Mouse (Mus musculus): ENCODE data around the gene Cct4. TPM values are rescaled to one million over a fixed set of nuclear protein-coding genes. Genes with fewer than 3 reads are reported as not detected.

Gene Cct4
- polyA plus RNA-seq, 1 experiment from 2014 or later, result 361 TPM

GRCm38 (mm10) chr11:22987357-22987756 is 3.0 kb upstream of the Cct4 start:
- WGBS, result 60% methylated on average over 2 of the region's 2 CpGs
- no peaks in the 10 kb centered on the region for H3K36me3 ChIP-seq (replicated peaks)
- no peak overlapping the region for H3K9ac ChIP-seq
- no peak overlapping the region for H3K4me3 ChIP-seq (replicated peaks)
- no peak for ATAC-seq (ENCODE audit: low FRiP score)
- no peaks in the 10 kb centered on the region for H3K9me3 ChIP-seq
- peaks cover 11% of the 10 kb centered on the region for H3K4me1 ChIP-seq
- H3K27me3 ChIP-seq, result no peaks in the 10 kb centered on the region
- H3K4me2 ChIP-seq, result no peak overlapping the region
- H3K27ac ChIP-seq, result no peak overlapping the region

DNA sequence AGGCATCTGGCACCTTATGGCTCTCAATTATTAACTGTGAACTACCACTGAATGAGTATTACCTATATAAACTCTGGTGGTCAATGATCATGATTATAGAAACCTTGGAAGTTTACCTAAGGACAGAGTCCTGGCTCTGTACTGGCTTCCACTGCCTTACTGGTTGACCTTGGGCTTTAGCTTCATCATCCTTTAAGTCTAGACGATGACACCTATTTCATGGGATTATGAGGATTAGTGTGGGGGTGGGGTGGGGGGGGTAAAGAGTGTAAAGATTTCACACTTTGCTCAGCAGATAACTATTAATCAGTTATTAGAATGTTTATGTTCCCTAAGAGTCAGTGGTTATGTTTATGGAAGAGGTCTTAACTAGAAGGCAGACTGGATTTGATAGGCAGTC is 533 bp upstream of the Cct4 start:
- H3K4me3 ChIP-seq (replicated peaks), result peak overlapping the region; percentile 94
- peaks cover 13% of the 10 kb centered on the region for H3K36me3 ChIP-seq (replicated peaks)
- ATAC-seq (ENCODE audit: low FRiP score), result peak; percentile 2; the same call in 1 of the 2 replicates
- H3K27me3 ChIP-seq, result no peaks in the 10 kb centered on the region
- H3K9ac ChIP-seq, result peak overlapping the region; percentile 91
- H3K27ac ChIP-seq, result peak overlapping the region; percentile 94
- H3K4me2 ChIP-seq, result peak overlapping the region; percentile 94
- H3K9me3 ChIP-seq, result no peaks in the 10 kb centered on the region
- H3K4me1 ChIP-seq, result peaks cover 11% of the 10 kb centered on the region
- 57% methylated on average over 1 of the region's 1 CpGs for WGBS

- no peak for ATAC-seq (ENCODE audit: low FRiP score)
- Histone ChIP-seq H3K4me1 (peaks cover 11% of the 10 kb centered on the region), H3K9me3 (no peaks in the 10 kb centered on the region), H3K9ac (peak overlapping the region; percentile 91), H3K27me3 (no peaks in the 10 kb centered on the region), H3K36me3 (replicated peaks) (peaks cover 26% of the 10 kb centered on the region), H3K4me3 (replicated peaks) (peak overlapping the region; percentile 94), H3K27ac (0 out of 2 replicates have a peak overlapping the region, but pooled peaks have one; percentile 94), H3K4me2 (peak overlapping the region; percentile 94)
- WGBS, result 14% methylated on average over 14 of the region's 14 CpGs
Measured at GRCm38 (mm10) chr11:22991218-22991835, 1.0 kb downstream of the Cct4 start.

- Histone ChIP-seq H3K27ac (no peak overlapping the region), H3K9me3 (no peaks in the 10 kb centered on the region), H3K4me2 (no peak overlapping the region), H3K36me3 (replicated peaks) (peaks cover 49% of the 10 kb centered on the region), H3K9ac (no peak overlapping the region), H3K4me3 (replicated peaks) (no peak overlapping the region), H3K27me3 (no peaks in the 10 kb centered on the region), H3K4me1 (peaks cover 11% of the 10 kb centered on the region)
- WGBS, result 91% methylated on average over 2 of the region's 2 CpGs
- ATAC-seq (ENCODE audit: low FRiP score), result no peak
Measured at GRCm38 (mm10) chr11:22994271-22994670, 4.0 kb downstream of the Cct4 start.

GRCm38 (mm10) chr11:22995461-22995860 is 5.1 kb downstream of the Cct4 start:
- Histone ChIP-seq H3K27me3 (no peaks in the 10 kb centered on the region), H3K9ac (no peak overlapping the region), H3K4me2 (no peak overlapping the region), H3K4me3 (replicated peaks) (no peak overlapping the region), H3K9me3 (no peaks in the 10 kb centered on the region), H3K27ac (no peak overlapping the region), H3K36me3 (replicated peaks) (peaks cover 61% of the 10 kb centered on the region), H3K4me1 (peaks cover 11% of the 10 kb centered on the region)
- no peak for ATAC-seq (ENCODE audit: low FRiP score)
- WGBS, result 95% methylated on average over 4 of the region's 4 CpGs

DNA sequence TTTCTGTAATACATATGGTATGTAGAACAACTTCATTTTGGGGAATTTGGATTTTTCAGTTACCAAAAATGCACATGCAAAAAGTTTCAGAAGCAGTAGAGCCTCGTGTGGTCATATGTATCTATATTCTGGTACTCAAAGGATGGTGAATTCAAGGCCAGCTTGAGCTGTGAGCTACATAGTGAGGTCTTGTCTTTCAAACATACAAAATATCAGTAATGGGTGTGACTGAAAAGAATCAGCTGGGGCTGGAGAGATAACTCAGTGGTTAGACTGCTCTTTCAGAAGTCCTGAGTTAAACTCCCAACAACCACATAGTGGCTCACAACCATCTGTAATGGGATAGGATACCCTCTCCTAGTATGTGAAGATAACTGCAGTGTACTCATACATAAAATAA is 8.0 kb downstream of the Cct4 start:
- Histone ChIP-seq H3K4me3 (replicated peaks) (no peak overlapping the region), H3K27me3 (no peaks in the 10 kb centered on the region), H3K36me3 (replicated peaks) (peaks cover 82% of the 10 kb centered on the region), H3K9me3 (no peaks in the 10 kb centered on the region), H3K27ac (no peak overlapping the region), H3K4me1 (no peaks in the 10 kb centered on the region), H3K9ac (no peak overlapping the region), H3K4me2 (no peak overlapping the region)
- no peak for ATAC-seq (ENCODE audit: low FRiP score)
- WGBS, result 87% methylated on average over 1 of the region's 1 CpGs

DNA sequence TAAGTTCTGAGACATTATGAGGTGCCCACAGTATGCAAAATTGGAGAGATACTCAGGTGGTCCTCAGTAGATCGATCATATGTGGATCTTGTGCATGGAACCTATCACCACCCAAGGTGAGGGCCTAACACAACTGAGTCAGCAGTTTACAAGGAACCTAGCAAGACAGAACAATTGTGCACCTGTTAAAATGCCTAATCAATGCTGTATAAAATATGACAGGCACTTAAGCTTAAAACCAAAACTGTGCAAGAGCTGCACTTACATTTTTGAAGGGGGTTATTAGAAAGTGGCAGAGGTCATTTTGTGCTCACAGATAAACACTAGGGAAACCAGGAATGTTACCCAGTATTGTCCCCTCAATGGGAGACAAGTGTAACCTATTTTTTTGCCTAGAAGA is 15.0 kb downstream of the Cct4 start:
- peaks cover 4% of the 10 kb centered on the region for H3K4me1 ChIP-seq
- no peaks in the 10 kb centered on the region for H3K27me3 ChIP-seq
- H3K27ac ChIP-seq, result no peak overlapping the region
- H3K36me3 ChIP-seq (replicated peaks), result peaks cover 42% of the 10 kb centered on the region
- WGBS, result 88% methylated on average over 1 of the region's 1 CpGs
- no peak overlapping the region for H3K4me2 ChIP-seq
- H3K9ac ChIP-seq, result no peak overlapping the region
- ATAC-seq (ENCODE audit: low FRiP score), result no peak
- H3K9me3 ChIP-seq, result no peaks in the 10 kb centered on the region
- H3K4me3 ChIP-seq (replicated peaks), result no peak overlapping the region

GRCm38 (mm10) chr11:23007166-23007480 is 16.8 kb downstream of the Cct4 start:
- no peak for ATAC-seq (ENCODE audit: low FRiP score)
- 5% methylated on average over 6 of the region's 6 CpGs for WGBS
- peak overlapping the region; percentile 58 for H3K4me3 ChIP-seq (replicated peaks)
- H3K36me3 ChIP-seq (replicated peaks), result peaks cover 27% of the 10 kb centered on the region
- H3K4me2 ChIP-seq, result peak overlapping the region; percentile 75
- H3K9me3 ChIP-seq, result no peaks in the 10 kb centered on the region
- no peaks in the 10 kb centered on the region; the same call in 1 of the 2 replicates for H3K27me3 ChIP-seq
- H3K27ac ChIP-seq, result peak overlapping the region; percentile 89
- no peak overlapping the region for H3K9ac ChIP-seq
- peaks cover 4% of the 10 kb centered on the region for H3K4me1 ChIP-seq

DNA sequence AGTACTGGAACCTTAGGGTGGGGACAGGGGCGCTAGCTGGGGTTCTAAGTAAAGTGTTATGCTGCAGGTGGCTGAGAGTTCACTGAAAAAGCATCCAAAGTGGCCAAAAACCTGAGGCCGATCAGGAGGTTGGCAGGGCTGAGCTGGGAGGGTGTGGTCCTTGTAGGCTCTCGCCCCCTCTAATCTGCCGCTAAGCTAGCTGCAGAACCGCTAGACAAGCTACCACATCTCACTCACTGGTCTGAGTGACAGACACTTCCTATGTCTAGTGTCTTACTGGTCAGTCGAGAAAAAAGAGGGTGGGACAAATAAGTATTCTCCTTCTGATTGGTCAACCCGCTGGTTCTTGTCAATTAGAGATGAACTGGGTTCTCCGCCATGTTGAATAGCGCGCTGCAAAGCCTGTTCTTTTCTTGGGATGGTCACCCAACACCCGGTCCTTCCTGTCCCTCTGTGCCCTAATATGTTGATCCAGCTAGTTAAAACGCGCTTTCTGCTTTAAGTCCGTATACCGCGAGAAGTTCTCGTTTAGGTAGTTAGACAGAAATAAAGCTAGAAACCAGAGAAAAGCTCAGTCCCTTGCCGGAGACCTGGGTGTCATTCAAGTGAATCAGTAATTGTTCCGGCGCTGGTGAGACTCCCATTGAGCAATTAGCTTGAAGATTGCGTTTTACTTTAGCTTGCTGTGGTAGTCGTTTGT is 17.3 kb downstream of the Cct4 start, which contains the start of gene Fam161a:
Gene Fam161a, plus strand, starts transcription at position 51 of the 700 bp plus-strand sequence.
- Histone ChIP-seq H3K27me3 (no peaks in the 10 kb centered on the region; the same call in 1 of the 2 replicates), H3K4me1 (peaks cover 4% of the 10 kb centered on the region), H3K36me3 (replicated peaks) (peaks cover 22% of the 10 kb centered on the region), H3K9me3 (no peaks in the 10 kb centered on the region), H3K4me2 (peak within 1 kb of the TSS; percentile 75), H3K9ac (peak within 1 kb of the TSS; percentile 78), H3K27ac (peak within 1 kb of the TSS; percentile 89), H3K4me3 (replicated peaks) (peak within 1 kb of the TSS; percentile 58)
- WGBS, result 2% methylated on average over 22 of the region's 22 CpGs
- peak; percentile 95 for ATAC-seq (ENCODE audit: low FRiP score)

GRCm38 (mm10) chr11:23008181-23008823 is 18.0 kb downstream of the Cct4 start:
- H3K4me2 ChIP-seq, result peak overlapping the region; percentile 75
- H3K27me3 ChIP-seq, result no peaks in the 10 kb centered on the region; the same call in 1 of the 2 replicates
- WGBS, result under 1% methylated on average over 40 of the region's 40 CpGs
- peak; percentile 95 for ATAC-seq (ENCODE audit: low FRiP score)
- peak overlapping the region; percentile 89 for H3K27ac ChIP-seq
- H3K4me3 ChIP-seq (replicated peaks), result peak overlapping the region; percentile 58
- H3K4me1 ChIP-seq, result peaks cover 4% of the 10 kb centered on the region
- peaks cover 19% of the 10 kb centered on the region for H3K36me3 ChIP-seq (replicated peaks)
- H3K9me3 ChIP-seq, result no peaks in the 10 kb centered on the region
- peak overlapping the region; percentile 78 for H3K9ac ChIP-seq

DNA sequence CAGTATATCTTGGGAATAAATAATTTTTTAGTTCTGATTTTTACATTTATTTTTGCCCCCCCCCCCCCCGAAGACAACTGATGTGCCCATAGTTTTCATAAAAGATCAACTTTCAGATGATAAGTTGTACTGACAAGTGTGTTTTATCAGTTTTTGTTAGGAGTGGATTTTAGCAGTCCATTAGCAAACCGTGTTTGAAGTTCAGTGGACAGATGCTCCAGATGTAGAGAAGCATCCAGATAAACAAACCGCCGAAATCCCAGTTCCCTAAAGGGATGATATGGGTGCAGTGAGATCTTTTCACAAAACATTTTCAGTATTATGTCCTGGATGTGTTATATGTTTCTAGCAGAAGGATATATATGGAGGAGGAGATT is 18.5 kb downstream of the Cct4 start:
- H3K9ac ChIP-seq, result no peak overlapping the region
- peaks cover 4% of the 10 kb centered on the region for H3K4me1 ChIP-seq
- H3K27ac ChIP-seq, result no peak overlapping the region
- 43% methylated on average over 4 of the region's 4 CpGs for WGBS
- no peaks in the 10 kb centered on the region; the same call in 1 of the 2 replicates for H3K27me3 ChIP-seq
- H3K4me2 ChIP-seq, result peak overlapping the region; percentile 75
- ATAC-seq (ENCODE audit: low FRiP score), result no peak
- H3K36me3 ChIP-seq (replicated peaks), result peaks cover 14% of the 10 kb centered on the region
- H3K4me3 ChIP-seq (replicated peaks), result peak overlapping the region; percentile 58
- H3K9me3 ChIP-seq, result no peaks in the 10 kb centered on the region

DNA sequence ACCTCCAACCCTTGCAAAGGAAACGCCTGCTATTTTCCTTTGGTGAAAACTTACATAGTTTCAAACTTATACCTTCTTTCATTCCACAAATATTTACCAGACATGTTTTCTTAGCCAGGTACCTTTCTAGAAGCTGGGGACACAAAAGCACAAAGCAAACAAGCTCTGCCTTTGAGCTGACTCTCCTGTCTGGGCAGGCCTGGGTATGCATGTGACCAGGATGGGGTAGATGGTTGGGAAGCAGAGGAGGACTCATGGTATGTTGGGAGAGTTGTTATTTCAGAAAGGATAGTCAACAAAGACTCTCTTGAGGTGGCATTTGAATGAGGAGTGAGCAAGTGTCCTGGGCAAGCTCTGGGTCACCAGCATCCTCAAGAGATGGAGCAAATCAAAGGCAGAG is 22.8 kb downstream of the Cct4 start:
- H3K4me2 ChIP-seq, result no peak overlapping the region
- H3K9me3 ChIP-seq, result no peaks in the 10 kb centered on the region
- H3K36me3 ChIP-seq (replicated peaks), result no peaks in the 10 kb centered on the region
- H3K4me3 ChIP-seq (replicated peaks), result no peak overlapping the region
- H3K27me3 ChIP-seq, result no peaks in the 10 kb centered on the region; the same call in 1 of the 2 replicates
- H3K27ac ChIP-seq, result no peak overlapping the region
- 81% methylated on average over 1 of the region's 1 CpGs for WGBS
- no peak overlapping the region for H3K9ac ChIP-seq
- ATAC-seq (ENCODE audit: low FRiP score), result no peak
- H3K4me1 ChIP-seq, result no peaks in the 10 kb centered on the region

Measured in forebrain, embryonic 12.5 days (tissue).